Mouse (Mus musculus) cerebellum, postnatal 10 days (tissue): ENCODE results near the gene Plekhh2.

Experiments
- DNase-seq, 2 experiments: peaks; one replicate each; pipeline ENCODE4 v3.0.0; 2021; ENCODE audit warnings: mixed read lengths in 2 of 2

Plekhh2 gene

GRCm38 (mm10) chr17:84573940-84574339 is 62.2 kb downstream of the Plekhh2 start:
- no peak for DNase-seq

DNA sequence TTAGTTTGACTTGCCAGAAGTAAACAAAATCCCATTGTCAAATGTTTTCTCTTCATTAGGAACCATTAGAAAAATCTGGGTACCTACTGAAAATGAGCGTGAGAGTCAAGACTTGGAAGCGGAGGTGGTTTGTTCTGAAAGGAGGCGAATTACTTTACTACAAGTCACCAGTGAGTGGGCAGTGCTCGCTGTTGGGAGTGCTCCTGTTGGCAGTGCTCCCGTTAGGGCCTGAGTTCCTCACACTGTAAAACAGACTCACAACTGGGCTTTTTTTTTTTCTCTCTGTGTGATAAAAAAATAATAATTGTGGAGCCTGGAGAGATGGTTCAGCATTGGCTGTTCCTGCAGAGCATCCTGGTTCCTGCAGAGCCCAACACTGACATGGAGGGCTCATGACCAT is 63.4 kb downstream of the Plekhh2 start:
- DNase-seq, result no peak

DNA sequence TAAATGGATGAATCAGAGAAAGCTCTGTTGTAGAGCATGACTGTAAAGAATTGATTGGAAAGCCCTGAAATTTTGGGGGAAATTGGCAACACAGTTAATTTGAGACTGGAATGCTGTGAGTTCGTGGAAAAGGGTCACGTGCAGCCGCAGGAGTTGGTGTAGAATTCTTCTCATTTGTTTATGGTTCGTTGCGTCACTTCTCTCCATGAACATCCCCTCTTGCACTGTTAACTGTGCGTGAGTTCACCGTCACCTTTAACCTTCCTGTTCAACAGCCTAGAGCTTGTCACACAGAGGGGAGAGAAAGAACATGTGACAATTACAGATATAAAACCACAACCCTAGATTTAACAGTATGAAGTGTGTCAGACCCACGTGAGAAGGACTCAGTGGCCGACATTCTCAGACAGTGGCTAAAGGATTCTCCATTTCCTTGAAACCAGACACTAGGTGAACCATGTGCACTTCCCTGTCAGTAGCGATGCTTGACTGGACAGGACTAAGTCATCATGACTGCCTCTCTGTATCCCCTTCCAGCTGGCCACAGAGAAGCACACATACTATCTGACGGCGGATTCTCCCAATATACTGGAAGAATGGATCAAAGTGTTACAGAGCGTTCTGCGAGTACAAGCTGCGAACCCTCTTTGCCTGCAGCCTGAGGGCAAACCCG is 65.1 kb downstream of the Plekhh2 start:
- DNase-seq, result no peak

DNA sequence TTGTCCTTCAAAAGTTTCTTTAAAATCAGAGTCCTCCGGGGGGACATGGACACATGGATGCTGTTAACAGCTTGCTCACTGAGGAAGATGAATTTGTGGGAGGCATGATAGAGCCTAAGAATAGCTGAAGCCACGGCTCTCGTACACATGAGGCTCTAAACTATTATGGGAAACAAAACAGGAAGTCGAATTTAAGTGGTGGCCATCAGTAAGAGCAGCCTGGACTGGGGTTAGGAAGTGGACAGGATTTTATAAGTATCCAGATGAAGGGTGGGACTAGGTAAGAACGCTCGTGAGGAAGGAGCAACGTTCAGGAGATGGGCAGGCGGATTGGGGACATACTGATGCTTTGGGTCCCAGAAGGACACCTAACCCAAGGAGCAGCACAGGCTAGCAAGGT is 67.6 kb downstream of the Plekhh2 start:
- DNase-seq, result no peak

- no peak for DNase-seq
These were observed 68.1 kb downstream of the Plekhh2 start for GRCm38 (mm10) chr17:84579817-84580216.

DNA sequence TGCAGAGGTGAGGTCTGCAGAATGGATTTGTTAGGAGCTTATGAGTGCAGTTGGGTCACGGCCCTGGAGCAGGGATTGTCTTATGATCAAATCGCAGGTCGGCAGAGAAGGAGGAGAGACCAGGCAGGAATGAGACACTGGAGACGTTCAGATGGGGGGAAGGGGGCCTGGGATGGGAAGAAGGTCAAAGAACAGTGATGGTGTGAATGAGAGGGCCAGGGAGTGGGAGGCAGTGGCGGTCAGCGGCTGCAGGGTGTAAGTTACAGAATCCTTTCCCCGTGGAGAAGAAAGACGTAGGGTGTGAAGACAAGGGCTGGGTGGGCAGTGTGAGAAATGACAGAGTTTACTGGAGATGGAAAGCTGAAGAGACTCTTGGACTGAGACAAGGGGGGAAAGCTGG is 69.1 kb downstream of the Plekhh2 start:
- no peak for DNase-seq

GRCm38 (mm10) chr17:84581740-84582414 is 70.2 kb downstream of the Plekhh2 start:
- peak in 1 of 2 experiments; percentile 21 for DNase-seq

DNA sequence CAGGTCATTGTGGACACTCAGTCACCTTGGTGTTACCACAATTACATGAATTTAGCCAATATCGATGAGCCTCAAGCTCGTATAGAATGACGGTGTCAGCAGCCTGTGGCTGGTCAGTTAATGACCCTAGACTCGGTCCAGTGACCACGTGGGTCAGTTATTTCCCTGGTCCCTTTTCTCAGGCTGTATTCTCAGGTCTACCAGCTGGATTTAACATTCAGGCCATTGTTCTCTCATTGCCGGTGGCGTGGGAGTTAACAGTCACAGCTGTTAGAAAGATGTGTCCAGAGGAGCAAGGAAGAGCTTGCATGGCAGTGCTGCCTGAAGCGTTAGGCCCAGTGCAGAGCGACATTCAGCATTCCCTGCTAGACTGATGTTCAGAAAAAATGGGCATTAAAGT is 72.4 kb downstream of the Plekhh2 start:
- no peak for DNase-seq

GRCm38 (mm10) chr17:84585104-84585503 is 73.4 kb downstream of the Plekhh2 start:
- DNase-seq, result peak; percentile 41 to 45

DNA sequence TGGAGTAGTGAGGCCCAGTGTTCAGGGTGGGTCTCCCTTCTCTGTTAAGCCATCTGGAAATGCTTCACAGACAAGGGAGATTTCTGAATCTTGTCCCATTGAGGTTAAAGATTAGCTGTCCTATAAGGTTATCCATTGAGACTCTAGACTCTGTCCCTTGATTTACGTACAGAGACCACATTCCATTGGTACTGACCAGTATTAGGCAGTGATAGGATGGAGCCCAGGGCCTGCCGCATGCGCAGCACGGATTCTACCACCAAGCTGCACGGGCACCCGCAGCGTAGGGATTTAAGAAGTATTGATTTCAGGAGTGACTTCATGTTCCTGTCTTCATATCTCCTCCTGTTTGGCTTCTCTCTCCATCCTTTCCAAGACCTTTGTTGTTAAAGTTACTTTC is 78.4 kb downstream of the Plekhh2 start:
- DNase-seq, result no peak

GRCm38 (mm10) chr17:84591431-84592150 is 79.9 kb downstream of the Plekhh2 start:
- no peak for DNase-seq

- DNase-seq, result no peak
These were observed 84.3 kb downstream of the Plekhh2 start for GRCm38 (mm10) chr17:84596015-84596441.

DNA sequence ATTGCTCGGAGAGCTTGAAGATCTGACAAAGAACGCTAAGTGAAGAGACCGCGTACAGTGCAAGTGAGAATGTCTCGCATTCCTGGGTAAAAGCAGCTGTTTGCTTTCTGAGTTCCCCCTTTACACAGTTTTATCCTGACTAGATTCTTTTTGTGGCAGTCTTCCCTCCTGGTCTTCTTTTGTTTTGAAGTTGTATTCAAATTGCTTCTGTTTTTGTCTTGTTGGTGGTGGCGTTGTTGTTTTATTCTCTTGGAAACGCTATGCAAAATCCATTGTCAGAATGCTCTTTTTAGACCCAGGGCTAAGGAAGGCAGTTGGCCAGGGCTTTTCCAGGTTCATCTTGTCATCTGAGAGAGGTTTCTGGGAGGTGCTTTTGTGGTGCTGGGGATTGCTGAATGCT is 84.8 kb downstream of the Plekhh2 start:
- no peak for DNase-seq

- no peak for DNase-seq
These were observed 86.2 kb downstream of the Plekhh2 start for GRCm38 (mm10) chr17:84597859-84598258.

- no peak for DNase-seq
These were observed 87.2 kb downstream of the Plekhh2 start for GRCm38 (mm10) chr17:84598928-84599327.

DNA sequence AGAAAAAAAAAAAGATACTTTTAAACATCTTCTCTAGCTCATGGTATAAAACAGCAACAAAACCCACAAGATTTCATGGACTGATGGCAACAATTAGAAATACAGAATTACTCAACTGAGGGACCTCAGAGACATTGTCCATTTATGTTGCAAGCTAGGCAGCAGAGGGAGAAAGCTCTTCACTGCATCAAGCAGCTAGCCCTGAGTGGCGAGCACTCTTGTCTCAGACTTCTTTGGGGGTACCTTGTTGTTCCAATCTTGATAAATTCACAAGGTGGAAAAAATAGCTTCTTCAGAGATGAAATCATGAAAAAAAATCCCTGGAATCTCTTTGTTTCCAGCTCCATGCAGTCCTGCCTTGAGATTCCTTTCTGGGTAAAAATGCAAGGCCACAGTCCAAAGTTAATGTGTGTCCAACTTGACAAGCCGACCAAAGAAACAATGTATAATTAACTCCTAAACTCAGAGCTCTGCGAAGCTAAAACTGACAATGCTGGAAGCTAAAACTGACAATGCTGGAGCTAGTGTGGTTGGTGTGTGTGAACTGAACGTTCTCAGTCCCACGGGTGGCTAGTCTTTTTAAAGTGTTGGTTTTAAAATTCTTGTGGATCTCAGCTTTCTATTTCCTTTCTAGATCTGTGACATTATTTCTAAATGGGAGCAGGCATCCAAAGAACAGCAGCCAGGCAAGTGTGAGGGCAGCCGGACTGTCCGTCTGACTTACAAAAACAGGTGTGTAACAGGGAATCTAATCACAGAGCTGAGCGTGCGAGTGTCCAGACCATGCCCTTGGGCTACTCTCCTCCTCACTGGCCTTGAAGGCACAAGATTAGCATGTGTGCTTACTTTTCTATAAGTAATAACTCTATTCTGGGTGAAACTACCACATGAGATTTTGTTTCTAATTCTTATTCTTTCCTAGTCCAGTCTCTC is 88.6 kb downstream of the Plekhh2 start:
- no peak for DNase-seq

DNA sequence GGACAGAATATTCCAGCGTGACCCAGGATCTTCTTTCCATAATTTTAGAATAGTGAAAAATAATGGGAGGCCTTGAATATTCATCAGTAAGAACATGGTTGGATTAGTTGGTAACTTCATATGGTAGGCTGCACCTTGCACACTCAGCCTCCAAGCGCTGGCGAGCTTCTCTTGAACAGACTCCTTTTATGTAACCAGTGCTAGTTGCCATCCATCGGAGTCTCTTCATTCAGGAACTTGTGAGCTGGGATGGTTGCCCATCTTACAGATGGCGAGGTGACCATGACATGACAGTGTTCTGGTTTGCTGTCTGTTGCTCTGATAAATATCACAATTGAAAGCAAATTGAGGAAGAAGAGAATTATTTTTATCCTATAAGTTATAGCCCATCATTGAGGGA is 90.1 kb downstream of the Plekhh2 start:
- peak; percentile 24 to 29 for DNase-seq

DNA sequence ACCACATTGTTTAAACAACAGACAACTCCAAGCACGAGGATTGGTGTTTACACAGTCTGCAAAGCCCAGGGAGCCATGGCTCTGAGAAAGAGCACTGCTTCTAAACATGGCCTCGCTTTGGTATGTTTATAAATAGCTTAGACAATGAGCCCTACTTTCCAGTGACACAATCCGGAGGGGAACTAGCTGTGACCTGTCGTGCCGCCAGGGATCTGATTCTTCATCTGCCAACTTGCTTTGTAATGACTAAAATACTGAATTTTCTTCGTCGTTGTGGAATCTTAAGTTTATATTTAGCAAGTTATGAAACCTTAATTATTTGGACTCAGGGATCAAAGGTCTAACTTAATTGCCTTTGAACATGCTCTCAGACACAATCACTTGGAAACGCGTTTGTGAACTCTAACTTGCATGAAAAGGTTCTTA is 91.5 kb downstream of the Plekhh2 start:
- no peak for DNase-seq

DNA sequence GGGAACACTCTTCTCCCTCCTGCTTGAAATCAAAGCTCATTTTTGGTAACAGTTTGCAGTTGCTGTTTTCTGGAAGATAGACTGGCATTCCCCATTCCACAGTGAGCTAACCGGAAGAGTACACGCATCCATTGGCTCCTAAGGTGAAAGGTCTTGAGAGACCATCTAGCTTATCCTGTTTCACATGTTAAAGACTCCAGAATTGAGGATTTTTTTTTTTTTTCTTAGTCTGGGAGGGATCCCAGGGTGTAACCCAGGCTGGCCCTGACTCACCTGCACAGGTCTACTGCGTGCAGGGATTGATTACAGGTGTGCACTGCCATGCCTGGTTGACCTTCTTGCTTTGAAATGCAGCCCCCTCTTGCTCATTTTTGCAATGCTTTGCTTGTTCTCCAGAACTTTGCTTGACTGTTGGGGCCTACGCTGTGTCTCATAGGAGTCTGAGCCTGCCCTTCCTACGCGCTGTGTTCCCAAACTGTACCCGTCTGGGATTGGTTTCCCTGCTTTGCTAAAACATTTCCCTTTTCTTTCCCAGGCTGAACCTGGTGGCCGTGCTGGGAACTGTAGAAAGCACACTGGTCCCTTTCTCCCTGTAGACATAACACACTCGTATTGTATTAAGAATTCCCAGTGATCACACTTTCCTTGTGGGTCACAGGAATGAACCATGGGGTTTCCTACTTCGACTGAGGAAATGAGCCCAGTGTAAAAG is 92.2 kb downstream of the Plekhh2 start:
- no peak for DNase-seq

- no peak for DNase-seq
These were observed 95.3 kb downstream of the Plekhh2 start for GRCm38 (mm10) chr17:84606976-84607375.

DNA sequence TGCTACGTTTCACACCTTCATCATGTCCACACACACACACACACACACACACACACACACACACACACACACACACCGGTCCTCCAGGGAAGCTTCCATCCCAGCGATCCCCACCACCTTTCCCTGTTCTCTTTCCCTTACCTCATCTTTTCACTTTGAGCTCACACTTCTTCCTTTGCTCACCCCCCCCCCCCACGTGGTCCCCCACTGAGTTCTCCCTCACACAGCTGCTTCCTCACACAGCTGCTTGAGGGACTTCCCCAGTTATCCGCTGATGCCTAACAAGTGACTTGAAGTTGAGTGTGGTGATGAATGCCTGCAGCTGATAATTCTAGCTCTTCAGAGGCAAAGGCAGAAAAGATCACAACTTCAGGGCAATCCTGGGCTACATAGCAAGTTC is 95.9 kb downstream of the Plekhh2 start:
- DNase-seq, result no peak

DNA sequence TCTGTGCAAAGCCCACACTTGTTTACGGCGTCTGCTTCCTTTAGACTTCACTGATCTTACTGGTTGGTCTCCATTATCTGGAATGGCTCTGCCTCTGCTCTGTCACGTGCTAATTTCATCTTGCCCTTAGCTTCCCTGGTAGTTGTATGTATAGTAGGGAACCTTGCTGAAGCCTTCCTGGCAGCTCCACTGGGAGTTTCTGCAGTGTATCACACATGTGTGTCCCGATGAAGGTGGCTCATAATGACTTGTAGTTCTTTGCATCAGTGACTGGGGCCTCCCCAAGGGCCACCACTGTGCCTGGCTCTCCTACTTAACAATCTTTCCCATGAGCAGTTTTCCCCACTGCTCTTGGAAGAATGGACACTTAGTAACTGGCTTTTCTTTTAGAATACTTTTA is 96.9 kb downstream of the Plekhh2 start:
- no peak for DNase-seq
